Mouse (Mus musculus) MEL (cell line): ENCODE measurements around the gene Cobl. TPM values are rescaled to one million over a fixed set of nuclear protein-coding genes. Genes with fewer than 3 reads are reported as not detected.

Experiments used
- DNase-seq: peaks from one replicate; pipeline ENCODE4 v3.0.0; 2011; ENCODE audit warnings: low read depth, low spot score
- H3K27ac ChIP-seq: 2 replicates; pipeline ENCODE4 v1.5.1; 2012; ENCODE audit warnings: low read depth, mild to moderate bottlenecking, control low read depth, low read length, moderate library complexity; ENCODE audit not compliant: control insufficient read depth
- H3K27me3 ChIP-seq, 2 experiments: fragments of 150-350 bp in 1 of 2; sonication (generic) in 1 of 2; 2 replicates each; pipeline ENCODE4 v1.6.1; 2012; ENCODE audit warnings: low read length in 2 of 2, mild to moderate bottlenecking in 2 of 2, improper control_type of control experiment in 1 of 2, moderate library complexity in 1 of 2; ENCODE audit not compliant: insufficient read depth in 2 of 2, control insufficient read depth in 1 of 2
- H3K36me3 ChIP-seq, 2 experiments: 2 replicates each; pipeline ENCODE4 v1.6.1; 2012 to 2014; ENCODE audit warnings: low read length in 2 of 2, improper control_type of control experiment in 1 of 2, inconsistent platforms in 1 of 2, mild to moderate bottlenecking in 1 of 2; ENCODE audit not compliant: insufficient read depth in 2 of 2, control insufficient read depth in 1 of 2
- H3K4me1 ChIP-seq, 2 experiments: fragments of 150-350 bp in 1 of 2; sonication (generic) in 1 of 2; 2 replicates each; pipeline ENCODE4 v1.6.1; 2012; ENCODE audit warnings: low read length in 2 of 2, improper control_type of control experiment in 1 of 2, mild to moderate bottlenecking in 1 of 2; ENCODE audit not compliant: insufficient read depth in 2 of 2, control insufficient read depth in 1 of 2
- H3K4me3 ChIP-seq, 2 experiments: fragments of 150-350 bp in 1 of 2; sonication (generic) in 1 of 2; 2 replicates each; pipeline ENCODE4 v1.5.1; 2012; ENCODE audit warnings: low read depth in 2 of 2, low read length in 2 of 2, mild to moderate bottlenecking in 2 of 2, moderate library complexity in 2 of 2, control low read depth in 1 of 2, improper control_type of control experiment in 1 of 2; ENCODE audit not compliant: control insufficient read depth in 1 of 2, insufficient read depth in 1 of 2
- H3K79me2 ChIP-seq: 2 replicates; pipeline ENCODE4 v1.6.1; 2012; ENCODE audit warnings: mild to moderate bottlenecking, low read length, moderate library complexity; ENCODE audit not compliant: control insufficient read depth, poor library complexity, insufficient read depth
- H3K9ac ChIP-seq: 2 replicates; pipeline ENCODE4 v1.6.1; 2012; ENCODE audit warnings: low read depth, mild to moderate bottlenecking, control low read depth, low read length, moderate library complexity; ENCODE audit not compliant: control insufficient read depth, poor library complexity, severe bottlenecking
- H3K9me3 ChIP-seq: fragments of 150-350 bp; sonication (generic); replicated peaks from 2 replicates; pipeline ENCODE4 v1.6.1; 2012; ENCODE audit warnings: mild to moderate bottlenecking, low read length, improper control_type of control experiment, moderate library complexity; ENCODE audit not compliant: insufficient read depth
- CHD1 ChIP-seq: IDR thresholded peaks from 2 replicates; pipeline ENCODE4 v1.6.1; 2012; ENCODE audit warnings: low read depth, mild to moderate bottlenecking, inconsistent platforms, low read length, improper control_type of control experiment
- CHD2 ChIP-seq: IDR thresholded peaks from 2 replicates; pipeline ENCODE4 v1.6.1; 2011; ENCODE audit warnings: low read length, improper control_type of control experiment
- CTCF ChIP-seq, 3 experiments: IDR thresholded peaks in 2 of 3; conservative IDR thresholded peaks in 1 of 3; 2 replicates each; pipeline ENCODE4 v1.5.1; 2011 to 2012; ENCODE audit warnings: low read length in 3 of 3, low read depth in 2 of 3, mild to moderate bottlenecking in 2 of 3, improper control_type of control experiment in 1 of 3, inconsistent platforms in 1 of 3, mixed read lengths in 1 of 3, moderate library complexity in 1 of 3; ENCODE audit not compliant: control insufficient read depth in 1 of 3, insufficient read depth in 1 of 3, poor library complexity in 1 of 3, severe bottlenecking in 1 of 3
- ETS1 ChIP-seq: IDR thresholded peaks from 2 replicates; pipeline ENCODE4 v1.6.1; 2012; ENCODE audit warnings: low read depth, mild to moderate bottlenecking, inconsistent platforms, low read length, improper control_type of control experiment, moderate library complexity
- HCFC1 ChIP-seq: IDR thresholded peaks from 2 replicates; pipeline ENCODE4 v1.6.1; 2012; ENCODE audit warnings: low read depth, mild to moderate bottlenecking, inconsistent platforms, low read length, improper control_type of control experiment, moderate library complexity
- JUND ChIP-seq: IDR thresholded peaks from 2 replicates; pipeline ENCODE4 v1.6.1; 2011; ENCODE audit warnings: low read depth, mild to moderate bottlenecking, improper control_type of control experiment, low read length
- MAX ChIP-seq: IDR thresholded peaks from 2 replicates; pipeline ENCODE4 v1.6.1; 2011; ENCODE audit warnings: low read length, improper control_type of control experiment
- MAZ ChIP-seq: IDR thresholded peaks from 2 replicates; pipeline ENCODE4 v1.6.1; 2012; ENCODE audit warnings: low read depth, mild to moderate bottlenecking, inconsistent platforms, low read length, improper control_type of control experiment
- POLR2A ChIP-seq, 2 experiments: IDR thresholded peaks; 2 replicates each; pipeline ENCODE4 v1.6.1; 2011 to 2012; ENCODE audit warnings: low read length in 2 of 2, mild to moderate bottlenecking in 2 of 2, control low read depth in 1 of 2, improper control_type of control experiment in 1 of 2, low read depth in 1 of 2, moderate library complexity in 1 of 2; ENCODE audit not compliant: control insufficient read depth in 1 of 2, insufficient read depth in 1 of 2, poor library complexity in 1 of 2
- RCOR1 ChIP-seq: IDR thresholded peaks from 2 replicates; pipeline ENCODE4 v1.6.1; 2012; ENCODE audit warnings: low read depth, mild to moderate bottlenecking, inconsistent platforms, low read length, improper control_type of control experiment
- SMC3 ChIP-seq: IDR thresholded peaks from 2 replicates; pipeline ENCODE4 v1.6.1; 2011; ENCODE audit warnings: low read depth, low read length, improper control_type of control experiment
- TAL1 ChIP-seq: IDR thresholded peaks from 2 replicates; pipeline ENCODE4 v1.6.1; 2012; ENCODE audit warnings: mild to moderate bottlenecking, inconsistent platforms, low read length, moderate library complexity, mixed read lengths
- ZKSCAN1 ChIP-seq: IDR thresholded peaks from 2 replicates; pipeline ENCODE4 v1.6.1; 2012; ENCODE audit warnings: low read depth, mild to moderate bottlenecking, inconsistent platforms, low read length, improper control_type of control experiment, moderate library complexity
- ZMIZ1 ChIP-seq: IDR thresholded peaks from 2 replicates; pipeline ENCODE4 v1.6.1; 2012; ENCODE audit warnings: low read depth, mild to moderate bottlenecking, inconsistent platforms, low read length, improper control_type of control experiment, moderate library complexity
- polyA plus RNA-seq, 2 experiments: library from polyadenylated mRNA; stranded (reverse) in 1 of 2; unstranded in 1 of 2; fragments of >175 nt in 1 of 2; fragments of >200 nt in 1 of 2; gene quantifications; 2 replicates each; pipeline versions ENCODE4 v1.2.1 to v1.2.4; 2012; ENCODE audit warnings: low replicate concordance in 2 of 2, low read depth in 1 of 2; ENCODE audit not compliant: insufficient read length in 2 of 2, insufficient read depth in 1 of 2, missing spikeins in 1 of 2
- total RNA-seq: library from RNA; depleted of rRNA; stranded (reverse); fragments of 300-350 nt; gene quantifications from 2 replicates; pipeline ENCODE4 v1.2.3, GENCODE M21; 2012

The Cobl gene
- total and polyA plus RNA-seq, 3 experiments = not detected

DNA sequence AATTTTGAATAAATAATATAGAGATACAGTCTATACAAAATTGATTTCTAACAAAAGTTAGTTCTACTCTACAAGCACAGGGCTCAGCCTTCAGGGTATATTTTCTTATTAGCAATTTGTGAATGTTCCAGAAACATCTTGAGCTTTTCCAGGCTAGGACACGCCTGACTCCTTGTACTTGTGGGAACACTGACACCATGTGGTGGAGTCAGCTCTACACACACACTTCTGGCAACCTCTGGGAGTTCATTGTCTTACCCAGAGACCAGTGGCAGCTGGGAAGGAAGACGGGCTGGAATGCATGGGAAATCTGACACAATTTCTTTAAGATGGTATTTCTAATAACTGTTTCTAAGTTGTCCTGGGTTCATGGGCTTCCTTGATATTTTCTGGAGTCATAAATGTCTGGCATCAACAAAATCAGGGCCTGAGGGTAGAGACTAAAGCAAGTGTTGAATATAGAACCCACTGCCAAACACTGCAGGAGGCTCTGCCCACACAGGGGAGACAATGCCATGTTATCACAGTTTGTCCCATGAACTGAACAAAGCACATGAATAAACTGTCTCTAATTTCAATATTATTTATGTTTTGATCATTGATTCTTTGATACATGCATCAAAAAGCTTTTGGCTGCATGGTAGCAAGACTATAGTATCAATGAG is 105.3 kb downstream of the Cobl start:
- TF ChIP-seq CHD1 (no peak), JUND (no peak), HCFC1 (no peak), TAL1 (no peak), ZMIZ1 (no peak), CTCF (IDR thresholded peaks at IDR 0.05 in 2 of 3, conservative IDR thresholded peaks at IDR 0.05 in 1 of 3; ENCODE audit: control insufficient read depth in 1 of 3, insufficient read depth in 1 of 3, low read depth in 2 of 3, low read length in 3 of 3, poor library complexity in 1 of 3, severe bottlenecking in 1 of 3) (peak in 2 of 3 experiments; percentile 11 to 14; a peak in 3 of 6 replicates), ETS1 (no peak), RCOR1 (no peak), SMC3 (no peak)
- Histone ChIP-seq H3K79me2 (no peaks in the 10 kb centered on the region), H3K36me3 (no peaks in the 10 kb centered on the region), H3K9me3 (no peaks in the 10 kb centered on the region), H3K4me3 (no peak overlapping the region), H3K27me3 (peaks cover 0 to 1% of the 10 kb centered on the region in 2 experiments; a peak in 1 of 4 replicates), H3K4me1 (no peaks in the 10 kb centered on the region), H3K9ac (no peak overlapping the region), H3K27ac (no peak overlapping the region)
- DNase-seq = peak; percentile 4

DNA sequence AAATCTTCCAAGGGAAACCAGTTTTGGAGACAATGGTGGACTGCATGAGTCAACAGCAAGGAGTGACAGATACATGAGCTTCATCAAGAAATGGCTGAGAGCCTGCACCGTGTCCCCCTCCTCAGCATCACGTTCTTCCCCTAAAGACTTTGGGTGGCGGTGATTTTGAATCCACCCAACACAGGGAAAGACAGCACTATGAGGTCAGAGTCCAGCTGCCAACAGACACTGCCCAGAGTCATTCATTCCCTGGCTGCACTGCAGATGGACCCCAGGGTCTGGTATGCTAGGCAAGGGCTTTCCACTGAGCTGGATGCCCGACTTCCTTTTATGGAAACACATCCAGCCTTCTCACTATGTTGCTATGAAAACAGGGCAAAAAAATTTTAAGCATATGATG is 106.2 kb downstream of the Cobl start:
- H3K79me2 ChIP-seq = no peaks in the 10 kb centered on the region
- TF ChIP-seq POLR2A (IDR thresholded peaks at IDR 0.05; ENCODE audit: control insufficient read depth in 1 of 2, insufficient read depth in 1 of 2, low read depth in 1 of 2, low read length in 2 of 2, poor library complexity in 1 of 2) (no peak), TAL1 (no peak), ZMIZ1 (no peak), ZKSCAN1 (no peak), CHD2 (no peak), JUND (no peak), MAZ (no peak), CHD1 (no peak), RCOR1 (no peak)

DNA sequence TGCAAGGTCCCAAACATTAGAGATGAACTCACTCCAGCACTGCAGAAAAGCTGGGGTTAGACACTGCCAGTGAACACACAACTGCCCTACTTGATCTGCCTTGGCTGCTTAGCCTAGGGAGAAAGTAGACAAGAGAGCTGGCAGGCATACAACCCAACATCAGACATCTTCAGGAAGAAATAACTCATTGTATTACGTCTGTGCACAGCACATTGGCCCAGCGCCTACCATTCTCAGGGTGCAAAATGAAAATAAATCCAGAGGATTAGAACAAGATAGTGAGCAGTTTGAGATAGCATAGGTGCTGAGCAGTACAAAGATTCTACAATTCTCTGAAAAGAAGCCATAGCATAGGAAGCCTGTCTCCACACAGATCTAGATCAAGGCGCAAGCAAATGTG is 109.1 kb downstream of the Cobl start:
- TF ChIP-seq MAX (no peak), RCOR1 (no peak), ZMIZ1 (no peak)
- TF ChIP-seq, all 39 proteins: peak for 0
- Histone ChIP-seq H3K9me3 (no peaks in the 10 kb centered on the region), H3K36me3 (no peaks in the 10 kb centered on the region), H3K27ac (no peak overlapping the region), H3K4me1 (no peaks in the 10 kb centered on the region), H3K79me2 (no peaks in the 10 kb centered on the region), H3K4me3 (no peak overlapping the region), H3K9ac (no peak overlapping the region), H3K27me3 (peaks cover 0 to 3% of the 10 kb centered on the region in 2 experiments; a peak in 2 of 4 replicates)
- DNase-seq = no peak

More for the DNA sequence above, 106.2 kb downstream of the Cobl start:
- H3K4me3 ChIP-seq = no peak overlapping the region
- peaks cover 0 to 3% of the 10 kb centered on the region in 2 experiments; a peak in 2 of 4 replicates for H3K27me3 ChIP-seq
- H3K4me1 ChIP-seq = no peaks in the 10 kb centered on the region
- no peaks in the 10 kb centered on the region for H3K9me3 ChIP-seq
- H3K9ac ChIP-seq = no peak overlapping the region
- no peak overlapping the region for H3K27ac ChIP-seq
- H3K36me3 ChIP-seq = no peaks in the 10 kb centered on the region
- DNase-seq = no peak
